Mouse (Mus musculus) testis, adult 2 months (tissue): ENCODE measurements around the gene BC052040.

Experiments used
- CTCF ChIP-seq: fragments of 200-500 bp; IDR thresholded peaks from 2 replicates; pipeline ENCODE4 v1.5.1; 2012; ENCODE audit warnings: low read depth, mild to moderate bottlenecking, inconsistent platforms, low read length, moderate library complexity; ENCODE audit not compliant: control insufficient read depth, insufficient read depth, insufficient replicate concordance
- POLR2A ChIP-seq: fragments of 200-500 bp; IDR thresholded peaks from 2 replicates; pipeline ENCODE4 v1.6.1; 2012; ENCODE audit warnings: low read depth, mild to moderate bottlenecking, inconsistent platforms, low read length, moderate library complexity; ENCODE audit not compliant: control insufficient read depth

DNA sequence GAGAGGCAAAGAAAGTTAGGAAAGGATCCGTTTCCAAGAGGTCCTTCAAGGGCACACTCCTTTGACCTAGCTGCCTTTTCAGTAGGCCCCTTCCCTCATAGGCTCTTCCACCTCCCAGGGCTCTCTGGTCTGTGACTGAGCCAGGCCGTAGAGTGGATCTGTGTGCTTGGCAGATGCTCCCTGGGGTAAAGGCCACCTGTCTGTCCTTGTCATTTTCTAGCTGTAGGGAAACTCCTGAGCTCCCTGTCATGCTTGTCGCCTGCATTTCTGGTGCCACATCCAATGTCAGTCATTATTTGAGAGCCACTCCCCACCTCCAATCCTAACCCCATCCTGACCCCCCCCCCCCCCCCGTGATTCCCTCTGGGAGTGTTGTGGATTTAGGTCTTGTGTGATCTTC is 151.1 kb downstream of the BC052040 start:
- TF ChIP-seq CTCF (no peak), POLR2A (no peak)
